Mouse (Mus musculus): Measurements from ENCODE around the gene Nrarp.

- TF ChIP-seq POLR2A (IDR thresholded peaks at IDR 0.05; ENCODE audit: borderline replicate concordance, extremely low read depth, insufficient read depth, insufficient read length, poor library complexity, severe bottlenecking) (no peak), CTCF (IDR thresholded peaks at IDR 0.05; ENCODE audit: borderline replicate concordance, extremely low read depth, insufficient read depth, insufficient read length) (no peak)
Measured at GRCm38 (mm10) chr2:25167919-25168664, 12.5 kb upstream of the Nrarp start.
